Mouse (Mus musculus) T-helper 1 cell (primary cell): Measurements from ENCODE around the gene Zcchc2.

ENCODE experiments used
- in situ Hi-C: fragments of 300-600 bp; cut with MboI, MseI; formaldehyde crosslinking; loops from one replicate; pipeline ENCODE4 v1.15.1; 2025; ENCODE audit warnings: high pct_unique_total_duplicates

Zcchc2 gene

DNA sequence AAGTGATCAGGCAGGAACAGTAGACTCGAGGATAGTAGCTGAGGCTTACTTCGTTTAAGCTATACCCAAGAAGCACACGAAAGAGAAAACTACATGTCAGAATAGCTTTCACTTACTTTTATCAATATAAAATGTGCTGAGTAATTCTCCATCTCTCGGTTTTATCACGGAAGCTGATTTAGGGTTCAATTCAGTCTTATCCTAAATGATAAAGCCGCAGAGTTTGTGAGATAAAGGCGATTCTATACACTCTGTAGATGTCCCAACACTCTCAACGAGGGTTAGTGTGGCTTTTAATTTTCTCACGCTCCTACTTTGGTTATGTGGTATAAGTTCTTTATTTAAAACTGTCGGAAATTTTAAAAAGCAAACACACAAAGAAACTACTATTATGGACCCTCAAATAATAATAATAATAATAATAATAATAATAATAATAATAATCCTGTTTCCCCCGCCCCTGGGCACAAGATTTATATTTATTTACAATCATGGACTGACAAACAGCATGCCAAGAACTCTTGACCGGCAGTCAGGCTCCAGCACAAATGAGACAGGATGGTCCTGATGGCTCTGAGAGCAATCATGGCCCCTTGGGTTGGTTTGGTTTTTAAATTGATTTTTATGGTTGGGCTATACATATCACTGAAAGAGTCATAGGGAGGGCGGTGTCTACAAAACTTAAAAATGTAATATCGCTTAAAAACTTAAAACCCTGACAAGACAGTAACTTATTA lies 1.1 kb upstream of the Zcchc2 start:
- in situ Hi-C loops: no loop called here

DNA sequence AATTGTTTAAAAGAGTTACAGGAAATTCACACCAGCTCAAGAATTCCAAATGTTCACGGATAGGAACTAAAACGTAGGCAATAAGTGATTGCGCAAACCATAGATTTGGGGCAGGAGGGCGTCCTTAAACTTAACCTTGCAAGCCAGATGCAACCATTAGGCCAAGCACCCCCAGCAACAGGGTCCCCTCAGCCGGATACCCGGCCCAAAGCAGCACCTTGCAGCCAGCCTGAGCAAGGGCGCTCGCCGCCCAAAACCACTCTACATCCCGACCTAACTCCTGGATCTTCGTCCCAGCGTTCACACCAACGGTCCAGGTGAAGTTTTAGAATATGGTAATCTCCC lies 594 bp upstream of the Zcchc2 start:
- in situ Hi-C loops: no loop called here

DNA sequence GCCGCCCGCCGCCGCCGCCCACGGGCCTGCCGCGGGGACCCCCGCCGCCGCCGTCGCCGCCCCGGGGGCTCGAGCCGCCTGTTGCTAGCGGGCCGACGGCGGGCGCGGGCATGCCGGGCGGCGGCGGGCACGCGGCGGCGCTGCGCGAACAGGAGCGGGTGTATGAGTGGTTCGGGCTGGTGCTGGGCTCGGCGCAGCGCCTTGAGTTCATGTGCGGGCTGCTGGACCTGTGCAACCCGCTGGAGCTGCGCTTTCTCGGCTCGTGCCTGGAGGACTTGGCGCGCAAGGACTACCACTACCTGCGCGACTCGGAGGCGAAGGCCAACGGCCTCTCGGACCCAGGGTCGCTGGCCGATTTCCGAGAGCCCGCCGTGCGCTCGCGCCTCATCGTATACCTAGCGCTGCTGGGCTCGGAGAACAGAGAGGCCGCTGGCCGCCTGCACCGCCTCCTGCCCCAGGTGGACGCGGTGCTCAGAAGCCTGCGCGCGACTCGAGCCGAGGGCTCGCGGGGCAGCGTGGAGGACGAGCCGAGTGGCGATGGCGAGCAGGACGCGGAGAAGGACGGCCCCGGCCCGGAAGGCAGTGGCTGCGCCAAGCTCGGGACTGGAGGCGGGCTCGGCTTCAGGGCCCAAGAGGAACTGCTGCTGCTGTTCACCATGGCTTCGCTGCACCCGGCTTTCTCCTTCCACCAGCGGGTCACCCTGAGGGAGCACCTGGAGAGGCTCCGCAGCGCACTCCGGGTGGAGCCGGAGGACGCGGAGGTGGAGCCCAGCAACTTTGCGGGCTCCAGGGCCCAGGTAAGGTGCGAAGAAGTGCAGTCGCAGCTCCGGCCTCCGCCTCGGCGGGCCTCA lies 930 bp downstream of the Zcchc2 start:
- in situ Hi-C loops: no loop called here

DNA sequence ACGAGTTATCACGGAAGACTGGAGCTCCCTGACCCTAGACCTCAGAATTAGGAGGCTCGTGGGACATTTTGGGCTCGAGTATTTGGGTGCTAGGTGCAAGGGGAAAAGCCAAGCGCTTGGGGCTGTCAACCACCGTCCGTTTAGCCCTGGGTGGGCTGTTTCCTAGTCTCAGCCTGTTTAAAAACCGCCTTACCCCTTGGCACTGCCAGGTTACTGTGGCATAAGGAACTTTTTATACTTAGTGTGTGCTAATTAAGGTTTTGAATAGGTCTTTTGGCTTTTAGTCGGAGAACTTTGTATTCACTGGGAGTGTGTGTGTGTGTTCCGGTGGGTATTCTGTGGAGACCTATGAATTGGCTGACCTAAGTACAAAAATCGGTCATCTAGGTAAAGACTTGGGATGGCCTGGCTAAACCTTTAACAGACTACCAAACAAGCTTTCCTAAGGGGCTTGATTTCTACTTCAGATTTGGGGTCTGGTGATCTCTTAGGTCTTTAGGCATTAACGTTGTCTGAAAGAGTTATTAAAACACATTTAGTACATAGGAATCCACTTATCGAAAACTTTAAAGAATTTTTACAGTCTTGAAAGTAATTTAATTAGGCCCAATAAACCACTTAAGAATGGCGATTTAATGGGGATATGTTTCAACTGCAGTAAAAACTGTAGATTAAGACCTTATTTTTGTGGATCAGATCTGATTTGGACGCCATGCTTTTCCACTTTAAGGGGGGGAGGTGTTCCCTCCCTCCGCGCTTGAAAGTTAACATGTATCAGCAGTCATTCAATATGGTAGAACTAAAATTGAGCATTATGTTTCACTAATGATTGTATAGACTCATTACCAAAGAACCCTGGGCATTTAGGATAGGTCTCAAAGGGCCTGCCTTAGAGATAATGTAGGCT lies 2.0 kb downstream of the Zcchc2 start:
- in situ Hi-C loops: no loop called here

DNA sequence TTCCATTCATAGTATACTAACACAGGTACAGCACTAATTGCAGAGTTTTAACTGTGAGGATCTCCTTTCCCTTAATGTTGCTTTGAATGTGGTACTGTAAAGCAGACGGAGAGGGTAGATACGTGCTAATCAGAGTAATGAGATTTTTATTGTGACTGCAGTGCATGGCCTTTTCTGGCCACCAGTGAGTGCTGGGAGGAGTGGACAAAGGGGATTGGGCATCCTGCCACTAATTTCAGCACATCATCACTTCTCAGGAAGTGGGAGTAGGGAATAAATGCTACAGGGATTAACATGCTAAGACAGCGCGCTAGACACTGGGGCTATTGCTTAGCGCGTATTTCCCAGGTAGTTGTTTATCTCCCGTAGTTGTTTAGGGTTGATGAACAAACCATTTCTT lies 3.0 kb downstream of the Zcchc2 start:
- in situ Hi-C loops: no loop called here

DNA sequence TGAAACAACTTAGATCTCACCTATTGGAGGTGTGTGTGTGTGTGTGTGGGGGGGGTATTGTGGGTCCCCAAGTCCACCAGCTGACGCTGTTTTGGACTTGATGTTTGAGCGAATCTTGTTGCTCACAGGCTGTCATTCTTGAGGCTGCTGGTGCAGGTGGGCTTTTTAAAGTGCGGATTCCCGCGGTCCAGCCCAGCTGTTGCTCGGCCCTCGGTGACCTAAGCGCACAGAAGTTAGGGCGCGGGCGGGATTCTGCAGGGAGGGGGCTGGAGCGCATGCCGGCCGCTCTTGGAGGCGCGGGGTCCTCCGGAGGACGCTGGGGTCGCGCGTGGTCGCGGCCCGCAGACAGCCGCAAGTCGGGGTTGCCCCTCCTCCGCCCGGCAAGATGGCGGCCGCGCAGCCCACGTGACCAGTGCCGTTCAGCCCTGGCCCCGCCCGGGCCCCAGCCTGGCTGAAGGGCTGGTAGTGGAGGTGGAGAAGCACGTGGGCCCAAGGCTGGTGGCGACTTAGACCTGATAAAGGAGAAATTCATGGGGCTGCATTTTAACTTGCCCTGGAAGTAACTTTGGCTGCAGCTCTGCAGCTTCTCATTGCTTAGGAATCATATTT lies 3.5 kb downstream of the Zcchc2 start:
- in situ Hi-C loops: no loop called here

DNA sequence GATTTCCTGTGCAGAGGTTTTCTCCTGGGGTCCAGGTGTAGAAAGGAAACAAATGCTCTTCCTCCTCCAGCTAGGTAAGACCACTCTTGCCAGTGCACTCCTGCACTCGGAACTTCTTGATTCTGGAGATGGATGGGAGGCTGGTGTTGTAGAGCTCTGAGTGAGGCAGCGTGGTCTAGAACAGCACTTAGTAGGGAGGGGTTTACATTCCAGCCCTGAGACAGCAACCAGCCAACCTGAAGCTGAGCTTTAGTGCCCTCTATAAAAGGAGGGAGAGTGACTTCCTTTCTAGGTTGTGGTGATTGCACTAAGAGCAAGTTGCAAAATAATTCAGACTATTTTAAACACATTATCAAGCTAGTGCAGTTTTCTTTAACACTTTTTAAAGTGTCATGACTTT lies 5.8 kb downstream of the Zcchc2 start:
- in situ Hi-C loops: no loop called here

DNA sequence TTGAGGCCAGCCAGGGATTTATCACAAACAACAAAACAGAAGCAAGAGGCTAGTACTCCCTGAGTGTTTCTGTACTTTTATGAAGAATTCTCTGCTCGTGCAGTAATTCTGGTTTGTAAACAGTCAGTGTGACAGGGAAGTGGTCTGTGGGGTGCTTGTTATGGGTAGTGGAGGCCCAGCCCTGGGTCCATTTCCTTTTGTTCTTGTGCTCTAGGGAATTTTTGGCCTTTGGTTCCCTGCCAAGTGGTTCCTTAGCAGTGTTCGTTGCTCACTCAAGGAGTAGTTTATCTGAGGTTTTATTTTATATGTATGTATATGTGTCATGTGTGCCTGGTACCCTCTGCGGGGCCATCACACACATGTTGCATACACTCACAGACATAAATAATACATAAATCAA lies 7.1 kb downstream of the Zcchc2 start:
- in situ Hi-C loops: no loop called here

DNA sequence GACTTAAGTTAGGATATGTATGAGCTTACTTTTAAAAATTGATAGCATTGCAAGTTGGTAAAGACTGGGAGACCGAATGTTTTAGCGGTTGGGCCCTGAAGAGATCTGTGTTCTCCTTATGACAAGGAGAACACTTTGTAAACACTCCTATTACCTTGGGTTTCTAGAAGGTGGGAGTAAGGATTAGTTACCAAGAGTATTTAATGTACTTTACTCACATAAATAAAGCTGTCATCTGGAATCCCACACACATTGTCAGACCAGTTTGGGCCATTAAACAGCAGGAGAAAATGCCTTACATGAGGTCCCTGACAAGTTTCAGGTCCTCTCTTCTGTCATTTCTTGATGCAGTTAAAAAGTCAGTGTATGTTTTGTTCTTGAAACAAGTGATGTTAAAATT lies 9.6 kb downstream of the Zcchc2 start:
- in situ Hi-C loops: no loop called here

DNA sequence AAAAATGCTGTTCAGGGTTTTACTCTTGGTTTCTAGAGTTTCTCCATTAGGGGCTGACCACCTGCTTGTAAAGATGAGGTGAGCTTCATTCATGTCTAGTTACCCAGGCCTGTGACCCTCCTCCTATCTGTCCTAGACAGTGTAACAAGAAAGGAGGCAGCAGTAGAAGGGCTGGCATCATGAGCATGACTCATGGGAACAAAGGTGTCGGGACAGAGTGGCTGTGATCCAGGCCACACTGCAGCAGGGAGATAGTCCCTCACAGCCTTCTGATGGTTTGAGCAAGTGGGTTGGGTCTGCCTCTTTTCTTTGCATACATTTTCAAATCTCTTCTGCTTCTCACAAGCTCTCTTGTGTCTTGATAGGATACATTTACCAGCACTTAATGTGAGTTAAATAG lies 17.4 kb downstream of the Zcchc2 start:
- in situ Hi-C loops: no loop called here

DNA sequence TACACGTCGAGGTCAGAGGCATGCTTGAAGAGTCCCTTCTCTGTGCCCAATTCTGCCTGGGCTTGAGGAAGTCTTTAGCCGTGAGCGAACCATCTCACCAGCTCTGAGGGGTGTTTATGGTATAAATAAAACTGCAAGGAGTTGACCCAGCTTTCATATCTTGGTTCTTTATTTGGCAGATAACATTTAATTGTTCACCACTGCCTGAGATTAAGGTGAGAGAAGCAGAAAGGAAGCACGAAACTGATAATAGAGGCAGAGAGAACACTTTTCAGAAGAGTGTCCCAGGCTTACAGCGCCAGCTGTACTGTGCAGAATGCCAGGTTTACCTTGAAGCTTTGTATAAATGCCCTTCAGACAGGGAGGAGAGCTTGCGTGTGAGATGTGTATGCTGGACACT lies 20.9 kb downstream of the Zcchc2 start:
- in situ Hi-C loops: no loop called here

DNA sequence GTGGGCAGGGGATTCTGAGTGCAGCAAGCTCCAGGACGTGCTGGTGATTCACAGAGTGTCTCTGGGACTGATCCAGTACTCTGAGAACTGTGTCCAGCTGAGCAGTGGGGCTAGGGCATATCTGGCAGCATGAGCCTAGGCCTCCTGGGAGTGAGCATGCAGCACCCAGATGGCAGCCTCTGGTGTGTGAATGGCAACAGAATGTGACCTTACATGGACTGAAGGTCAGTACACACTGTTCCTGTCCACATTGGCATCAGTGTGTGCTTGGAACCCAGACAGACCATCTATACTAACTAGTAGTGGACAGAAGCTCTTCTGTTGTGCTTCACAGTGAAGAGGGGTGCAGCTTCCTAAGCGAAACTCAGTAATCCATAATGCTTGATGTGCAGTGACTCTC lies 23.6 kb downstream of the Zcchc2 start:
- in situ Hi-C loops: no loop called here

DNA sequence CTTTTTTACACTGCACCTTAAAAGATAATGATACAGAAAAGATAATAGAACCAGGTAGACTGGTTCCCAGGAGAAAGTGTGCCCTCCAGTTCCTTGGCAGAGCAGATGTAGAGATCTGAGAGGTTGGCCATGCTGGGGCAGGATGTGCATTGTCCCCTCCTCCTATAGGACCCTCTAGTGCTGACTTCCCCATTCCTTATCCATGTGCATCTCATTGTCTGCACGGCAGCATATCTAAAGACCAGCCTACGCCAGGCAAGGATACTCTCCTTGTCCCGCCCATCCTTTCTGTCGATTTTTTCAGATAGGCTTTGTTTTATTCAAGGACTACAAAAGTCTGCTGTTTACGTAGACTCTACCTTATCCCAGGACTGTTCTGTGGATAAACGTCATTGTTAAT lies 26.1 kb downstream of the Zcchc2 start:
- in situ Hi-C loops: no loop called here

DNA sequence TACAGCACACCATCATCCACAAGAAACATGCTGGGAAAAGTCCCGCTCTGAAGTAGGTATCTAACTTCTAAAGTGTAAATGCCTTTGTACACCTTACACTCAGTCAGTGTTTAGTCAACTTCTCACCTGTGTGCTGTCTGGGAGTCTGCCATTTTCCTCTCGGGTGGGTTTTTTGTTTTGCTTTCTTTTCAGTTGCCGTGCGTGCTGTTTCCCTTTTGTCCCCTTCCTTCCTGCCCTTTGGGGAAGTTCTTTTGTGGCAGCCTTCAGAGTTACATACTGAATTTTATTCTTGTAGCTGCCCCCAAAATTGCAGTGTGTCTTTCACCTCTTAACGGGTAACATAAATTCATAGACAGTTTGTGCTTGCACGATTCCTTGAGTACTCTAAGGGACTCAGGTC lies 29.6 kb downstream of the Zcchc2 start:
- in situ Hi-C loops: loop anchor here (5.0 kb wide), 1 partner anchor 133 kb away; no protein-coding TSS in a partner anchor

DNA sequence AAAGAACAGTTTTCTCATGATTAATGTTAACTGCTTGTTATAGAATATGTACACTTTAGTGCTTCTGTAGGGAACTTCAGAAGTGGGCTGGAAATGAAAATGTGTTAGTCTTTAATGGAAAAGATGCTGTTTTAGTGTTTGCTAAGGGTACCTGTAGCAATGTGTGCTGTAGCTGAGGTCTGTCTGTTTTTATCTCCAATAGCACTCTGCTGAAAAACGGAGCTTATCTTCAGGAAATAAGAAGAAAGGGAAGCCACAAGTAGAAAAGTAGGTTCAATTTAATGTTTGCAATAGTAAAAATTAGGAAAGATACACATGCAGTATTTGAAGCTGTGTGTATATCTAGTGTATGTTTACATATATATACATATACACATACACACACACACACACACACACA lies 32.8 kb downstream of the Zcchc2 start:
- in situ Hi-C loops: loop anchor here (5.0 kb wide), 1 partner anchor 136 kb away; no protein-coding TSS in a partner anchor

DNA sequence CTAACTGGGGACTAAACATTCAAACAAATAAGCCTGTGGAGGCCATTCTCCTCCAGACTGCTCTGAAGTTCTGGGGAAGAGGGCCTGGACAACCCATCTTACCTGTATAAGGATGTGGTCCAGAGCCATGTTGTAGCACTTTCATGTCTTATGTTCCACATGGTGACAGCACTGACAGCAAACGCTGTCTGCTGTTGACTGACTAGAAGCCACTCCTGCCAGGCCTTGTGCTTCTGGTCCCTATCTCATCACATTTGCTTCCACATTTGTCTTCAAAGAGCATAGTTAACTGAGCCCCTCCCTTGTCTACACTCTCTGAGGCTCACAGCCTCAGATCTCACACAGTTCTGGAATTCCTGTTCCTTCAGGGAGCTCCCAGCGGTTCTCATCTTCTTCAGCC lies 34.0 kb downstream of the Zcchc2 start:
- in situ Hi-C loops: loop anchor here (5.0 kb wide), 1 partner anchor 137 kb away; no protein-coding TSS in a partner anchor

DNA sequence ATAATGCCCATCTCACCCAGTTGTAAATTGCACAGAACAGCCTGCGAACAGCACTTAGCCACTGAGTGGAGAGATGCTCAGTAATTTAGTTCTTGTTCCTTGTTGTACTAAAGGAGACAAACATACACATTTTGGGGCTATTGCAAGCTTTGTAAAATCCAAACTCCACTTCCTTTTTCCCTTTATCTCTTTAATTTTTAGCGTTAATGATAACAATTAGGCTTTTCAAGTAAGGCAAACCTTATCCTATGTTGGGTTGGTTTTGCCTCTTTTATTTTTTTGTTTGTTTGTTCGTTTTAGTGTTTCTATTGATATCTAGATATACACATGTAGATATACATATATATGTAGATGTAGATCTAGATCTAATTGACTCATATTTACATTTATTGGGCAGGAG lies 34.6 kb downstream of the Zcchc2 start:
- in situ Hi-C loops: loop anchor here (5.0 kb wide), 1 partner anchor 137 kb away; no protein-coding TSS in a partner anchor

DNA sequence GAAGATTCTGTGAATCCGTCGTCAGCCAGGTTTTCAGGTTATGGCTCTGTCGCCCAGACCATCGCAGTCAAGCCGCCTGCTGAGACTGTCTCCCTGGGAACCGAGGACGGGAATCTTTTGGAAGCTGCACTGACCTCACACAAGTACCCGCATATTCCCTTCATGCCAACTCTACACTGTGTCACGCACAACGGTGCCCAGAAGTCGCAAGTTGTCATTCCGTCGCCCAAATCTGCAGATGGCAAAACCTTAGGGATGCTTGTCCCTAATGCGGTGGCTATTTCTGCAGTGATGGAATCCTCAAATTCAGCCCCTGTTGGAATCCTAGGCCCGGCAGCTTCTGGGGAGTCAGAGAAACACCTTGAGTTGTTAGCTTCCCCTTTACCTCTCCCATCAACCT lies 39.6 kb downstream of the Zcchc2 start:
- in situ Hi-C loops: no loop called here

DNA sequence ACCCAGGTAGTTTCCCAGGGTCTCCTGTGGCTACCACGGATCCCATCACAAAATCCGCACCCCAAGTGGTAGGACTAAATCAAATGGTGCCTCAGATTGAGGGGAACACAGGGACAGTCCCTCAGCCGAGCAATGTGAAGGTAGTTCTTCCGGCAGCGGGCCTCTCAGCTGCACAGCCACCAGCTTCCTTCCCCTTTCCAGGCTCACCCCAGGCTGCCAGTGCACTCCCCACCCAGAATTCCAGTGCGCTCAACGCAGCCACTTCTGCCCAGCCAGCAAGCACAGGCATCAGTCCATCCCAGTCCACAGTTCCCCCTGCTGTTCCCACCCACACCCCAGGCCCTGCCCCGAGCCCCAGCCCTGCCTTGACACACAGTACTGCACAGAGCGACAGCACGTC lies 40.1 kb downstream of the Zcchc2 start:
- in situ Hi-C loops: no loop called here

DNA sequence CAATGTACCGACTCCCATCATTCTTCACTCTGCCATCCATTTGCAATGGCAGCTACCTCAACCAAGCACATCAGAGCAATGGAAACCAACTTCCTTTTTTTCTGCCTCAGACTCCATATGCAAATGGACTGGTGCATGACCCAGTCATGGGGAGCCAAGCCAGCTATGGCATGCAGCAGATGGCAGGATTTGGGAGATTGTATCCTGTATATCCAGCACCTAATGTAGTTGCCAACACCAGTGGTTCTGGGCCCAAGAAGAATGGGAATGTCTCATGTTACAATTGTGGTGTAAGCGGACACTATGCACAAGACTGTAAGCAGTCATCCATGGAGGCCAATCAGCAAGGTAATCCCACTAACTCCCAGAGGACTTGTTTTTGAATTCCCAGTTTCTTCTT lies 40.7 kb downstream of the Zcchc2 start:
- in situ Hi-C loops: no loop called here

DNA sequence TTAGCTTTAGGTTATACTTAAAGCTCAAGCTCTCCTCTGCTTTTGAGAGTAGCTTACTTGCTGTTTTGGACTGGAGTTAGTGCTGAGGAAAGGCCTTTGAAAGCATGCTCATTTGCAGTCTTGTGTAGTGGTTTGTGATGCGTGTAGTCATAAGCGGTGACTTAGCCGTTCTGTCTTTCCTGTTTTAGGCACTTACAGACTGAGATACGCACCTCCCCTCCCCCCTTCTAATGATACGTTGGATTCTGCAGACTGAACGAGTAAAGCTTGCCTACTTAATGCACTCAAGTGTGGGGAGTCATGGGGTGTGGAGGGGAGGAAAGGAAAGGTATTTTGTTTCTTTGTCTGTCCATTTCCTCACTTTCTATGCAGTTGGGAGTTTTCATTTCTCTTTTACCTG lies 41.7 kb downstream of the Zcchc2 start:
- in situ Hi-C loops: no loop called here

DNA sequence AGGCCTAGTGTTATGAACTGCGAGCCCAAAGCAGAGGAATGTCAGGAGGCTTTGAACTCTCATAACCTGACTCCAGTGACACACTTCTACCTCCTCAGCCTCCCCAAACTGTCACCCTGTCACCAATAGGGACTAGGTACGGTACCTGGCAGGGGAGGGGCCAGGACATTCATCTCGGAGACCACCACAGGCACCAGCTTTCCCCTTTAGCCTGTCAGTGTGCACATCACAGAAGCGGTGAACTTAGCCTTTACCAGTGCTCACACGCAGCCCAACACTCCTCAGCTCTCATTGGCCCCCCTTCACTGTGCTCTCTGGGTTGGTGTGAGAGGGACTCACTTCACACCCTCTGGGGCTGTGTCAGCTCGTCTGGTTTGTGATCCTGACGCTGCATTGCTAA lies 44.6 kb downstream of the Zcchc2 start:
- in situ Hi-C loops: no loop called here
